Mouse (Mus musculus) liver, postnatal 0 days (tissue): Measurements from ENCODE around the gene Pxn. TPM values are rescaled to one million over a fixed set of nuclear protein-coding genes. Genes with fewer than 3 reads are reported as not detected.

Experiments
- ATAC-seq: fragments of 200-750 bp; cut with Nextera tagmentation; 2 replicates; pipeline ENCODE4 v1.8.0; 2017; ENCODE audit warnings: mild to moderate bottlenecking, moderate library complexity
- DNase-seq: peaks from one replicate; pipeline ENCODE4 v3.0.0-alpha.2; 2016
- H3K27ac ChIP-seq: fragments of 300-500 bp; sonication (generic); 2 replicates; pipeline ENCODE4 v1.5.1; 2014; ENCODE audit warnings: antibody characterized with exemption, moderate library complexity, mild to moderate bottlenecking, low read depth
- H3K27me3 ChIP-seq: fragments of 300-500 bp; sonication (generic); 2 replicates; pipeline ENCODE4 v1.6.1; 2014; ENCODE audit warnings: low read length, control low read depth, mixed read lengths; ENCODE audit not compliant: insufficient read depth
- H3K36me3 ChIP-seq: fragments of 300-500 bp; sonication (generic); replicated peaks from 2 replicates; pipeline ENCODE4 v1.6.1; 2014; ENCODE audit warnings: mild to moderate bottlenecking, control low read depth, low read length, moderate library complexity, mixed read lengths; ENCODE audit not compliant: insufficient read depth
- H3K4me1 ChIP-seq: fragments of 300-500 bp; sonication (generic); 2 replicates; pipeline ENCODE4 v1.6.1; 2014; ENCODE audit warnings: antibody characterized with exemption, mild to moderate bottlenecking, control low read depth; ENCODE audit not compliant: insufficient read depth
- H3K4me2 ChIP-seq: fragments of 300-500 bp; sonication (generic); 2 replicates; pipeline ENCODE4 v1.6.1; 2014; ENCODE audit warnings: low read depth, mild to moderate bottlenecking, low read length, moderate library complexity, mixed read lengths
- H3K4me3 ChIP-seq: fragments of 300-500 bp; sonication (generic); 2 replicates; pipeline ENCODE4 v1.5.1; 2014; ENCODE audit warnings: low read depth, low read length
- H3K9ac ChIP-seq: fragments of 300-500 bp; sonication (generic); replicated peaks from 2 replicates; pipeline ENCODE4 v1.6.1; 2014; ENCODE audit warnings: mild to moderate bottlenecking, moderate library complexity
- H3K9me3 ChIP-seq: fragments of 300-500 bp; sonication (generic); 2 replicates; pipeline ENCODE4 v1.6.1; 2016; ENCODE audit warnings: mild to moderate bottlenecking, control low read depth, low read length, mixed read lengths
- CTCF ChIP-seq: sonication (generic); IDR thresholded peaks from 2 replicates; pipeline ENCODE4 v1.5.1; 2016; ENCODE audit warnings: antibody characterized with exemption, low read depth
- EP300 ChIP-seq: IDR thresholded peaks from 2 replicates; pipeline ENCODE4 v1.6.1; 2016; ENCODE audit warnings: antibody characterized with exemption, low read depth, mild to moderate bottlenecking
- WGBS: fragments of 180-500 bp; shearing (Covaris S2); extraction: QIAGEN DNeasy Blood & Tissue Kit; methylation state at CpG from one replicate; pipeline ENCODE4 v1.1.7; 2014; ENCODE audit not compliant: insufficient replicate concordance; 5-methylcytosine and 5-hydroxymethylcytosine counted together
- polyA plus RNA-seq: library from polyadenylated mRNA; unstranded; fragments of >200 nt; fragmentation: Nextera tagmentation; extraction: Ambion mirVana; gene quantifications from 2 replicates; pipeline ENCODE4 v1.2.1, GENCODE M21; 2015

The Pxn gene
- polyA plus RNA-seq, 1 experiment from 2014 or later, result 14.9 TPM

GRCm38 (mm10) chr5:115560336-115560905 is 53.9 kb downstream of the Pxn start:
- Histone ChIP-seq H3K4me1 (peaks cover 29% of the 10 kb centered on the region), H3K4me2 (peak overlapping the region; percentile 77), H3K4me3 (peak overlapping the region; percentile 71), H3K9ac (peak overlapping the region; percentile 84), H3K27ac (peak overlapping the region; percentile 83), H3K36me3 (peaks cover 39% of the 10 kb centered on the region), H3K27me3 (no peaks in the 10 kb centered on the region), H3K9me3 (no peaks in the 10 kb centered on the region)
- no peak for DNase-seq
- ATAC-seq, result no peak
- 26% methylated on average over 13 of the region's 13 CpGs for WGBS
- TF ChIP-seq EP300 (no peak), CTCF (no peak)

- TF ChIP-seq CTCF (no peak), EP300 (no peak)
- Histone ChIP-seq H3K4me1 (peaks cover 40% of the 10 kb centered on the region), H3K9me3 (no peaks in the 10 kb centered on the region), H3K9ac (no peak overlapping the region), H3K4me3 (no peak overlapping the region), H3K27me3 (no peaks in the 10 kb centered on the region), H3K27ac (no peak overlapping the region), H3K36me3 (peaks cover 39% of the 10 kb centered on the region), H3K4me2 (0 out of 2 replicates have a peak overlapping the region, but pooled peaks have one; percentile 96)
- no peak for DNase-seq
- WGBS, result 51% methylated on average over 5 of the region's 5 CpGs
- ATAC-seq, result no peak
These were observed 57.5 kb downstream of the Pxn start for GRCm38 (mm10) chr5:115563771-115564585.

GRCm38 (mm10) chr5:115564737-115565393 is 58.4 kb downstream of the Pxn start, which contains the start of gene Gcn1l1:
TSS of gene Gcn1l1 (plus strand) at chr5:115565254.
- no peaks in the 10 kb centered on the region for H3K9me3 ChIP-seq
- peak; percentile 74 for ATAC-seq
- H3K4me1 ChIP-seq, result peaks cover 40% of the 10 kb centered on the region
- H3K27ac ChIP-seq, result peak within 1 kb of the TSS; percentile 70
- no peaks in the 10 kb centered on the region for H3K27me3 ChIP-seq
- TF ChIP-seq EP300 (no peak), CTCF (peak; percentile 56)
- 6% methylated on average over 54 of the region's 55 CpGs for WGBS
- peak within 1 kb of the TSS; percentile 96 for H3K4me2 ChIP-seq
- H3K4me3 ChIP-seq, result peak within 1 kb of the TSS; percentile 91
- peaks cover 39% of the 10 kb centered on the region for H3K36me3 ChIP-seq
- peak; percentile 83 for DNase-seq
- H3K9ac ChIP-seq, result peak within 1 kb of the TSS; percentile 95

GRCm38 (mm10) chr5:115565403-115565802 is 58.9 kb downstream of the Pxn start:
- Histone ChIP-seq H3K4me3 (peak overlapping the region; percentile 91), H3K4me1 (peaks cover 37% of the 10 kb centered on the region), H3K36me3 (peaks cover 38% of the 10 kb centered on the region), H3K27me3 (no peaks in the 10 kb centered on the region), H3K4me2 (peak overlapping the region; percentile 96), H3K27ac (peak overlapping the region; percentile 70), H3K9ac (peak overlapping the region; percentile 95), H3K9me3 (no peaks in the 10 kb centered on the region)
- under 1% methylated on average over 32 of the region's 46 CpGs for WGBS
- no peak for DNase-seq
- ATAC-seq, result peak; percentile 24
- no peak for TF ChIP-seq CTCF
- no peak for TF ChIP-seq EP300

- peak overlapping the region; percentile 73 for H3K27ac ChIP-seq
- peaks cover 20% of the 10 kb centered on the region for H3K4me1 ChIP-seq
- ATAC-seq (peak; percentile 76), DNase-seq (peak; percentile 65)
- H3K4me2 ChIP-seq, result peak overlapping the region; percentile 39
- 63% methylated on average over 10 of the region's 10 CpGs for WGBS
- H3K4me3 ChIP-seq, result no peak overlapping the region
- H3K9me3 ChIP-seq, result no peaks in the 10 kb centered on the region
- no peak overlapping the region for H3K9ac ChIP-seq
- TF ChIP-seq CTCF (no peak), EP300 (no peak)
- no peaks in the 10 kb centered on the region for H3K27me3 ChIP-seq
- peaks cover 19% of the 10 kb centered on the region for H3K36me3 ChIP-seq
These were observed 62.2 kb downstream of the Pxn start for GRCm38 (mm10) chr5:115568681-115569080.

GRCm38 (mm10) chr5:115569308-115569707 is 62.8 kb downstream of the Pxn start:
- Histone ChIP-seq H3K9ac (no peak overlapping the region), H3K4me3 (no peak overlapping the region), H3K9me3 (no peaks in the 10 kb centered on the region), H3K4me1 (peaks cover 20% of the 10 kb centered on the region), H3K27ac (peak overlapping the region; percentile 73), H3K27me3 (no peaks in the 10 kb centered on the region), H3K4me2 (peak overlapping the region; percentile 38), H3K36me3 (peaks cover 17% of the 10 kb centered on the region)
- DNase-seq (no peak), ATAC-seq (no peak)
- TF ChIP-seq EP300 (no peak), CTCF (no peak)
- 57% methylated on average over 11 of the region's 11 CpGs for WGBS
